Mouse (Mus musculus): ENCODE results near the gene Serpinb1c.
A peak's percentile ranks its signal among the peaks of the same experiment; 100 is the strongest.
"Not testable (repeated sequence)": the region's sequence is repeated elsewhere in the genome, so short reads cannot be mapped to it uniquely, and the experiment has no call there.

The Serpinb1c gene

DNA sequence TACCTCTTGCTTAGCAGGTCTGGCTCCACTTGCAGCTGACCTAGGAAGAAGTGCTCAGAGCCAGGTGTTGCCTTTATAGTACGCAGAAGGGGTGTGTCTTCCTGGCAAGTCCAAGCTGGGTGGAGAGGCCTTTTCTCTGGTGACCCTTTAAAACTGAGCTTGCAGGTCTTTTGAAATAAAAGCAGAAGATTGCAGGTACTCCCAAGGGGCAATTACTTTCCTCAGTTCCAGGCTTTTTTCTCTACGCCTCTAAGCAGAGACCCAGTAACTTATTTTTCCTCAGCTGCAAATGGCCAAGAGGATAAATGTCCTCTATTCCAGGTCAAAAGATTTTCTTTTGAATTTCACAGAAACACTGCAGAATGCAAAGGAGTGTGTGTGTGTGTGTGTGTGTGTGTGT lies at the start of gene Serpinb1c:
Gene Serpinb1c, minus strand, starts transcription at position 101 of the 400 bp plus-strand sequence.
- DNase-seq (ENCODE audit: low read depth in 2 of 2, low spot score in 2 of 2) = no peak

- not testable (repeated sequence) for DNase-seq (ENCODE audit: low read depth in 2 of 2, low spot score in 2 of 2)
Measured at GRCm38 (mm10) chr13:32939191-32939590, 41.2 kb upstream of the Serpinb1c start.

DNA sequence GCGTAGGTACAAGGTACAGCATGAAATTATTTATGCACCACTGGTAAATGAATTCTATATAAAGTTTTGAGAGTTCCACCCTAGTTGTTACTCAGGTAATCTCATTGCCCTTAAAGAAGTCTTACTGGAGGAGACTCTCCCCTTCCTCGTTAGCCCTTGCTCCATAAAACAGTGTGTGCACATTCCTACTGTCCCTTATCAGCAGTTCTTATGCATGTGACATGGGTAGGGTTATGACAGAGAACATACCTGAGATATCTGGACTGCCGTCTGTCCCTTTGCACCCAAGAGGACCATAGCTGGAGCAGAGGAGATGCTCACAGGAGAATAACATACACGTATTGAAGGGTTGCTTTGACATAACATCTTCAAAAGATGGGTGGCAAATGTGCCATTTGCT lies 40.3 kb upstream of the Serpinb1c start:
- not testable (repeated sequence) for DNase-seq (ENCODE audit: low read depth in 2 of 2, low spot score in 2 of 2)

DNA sequence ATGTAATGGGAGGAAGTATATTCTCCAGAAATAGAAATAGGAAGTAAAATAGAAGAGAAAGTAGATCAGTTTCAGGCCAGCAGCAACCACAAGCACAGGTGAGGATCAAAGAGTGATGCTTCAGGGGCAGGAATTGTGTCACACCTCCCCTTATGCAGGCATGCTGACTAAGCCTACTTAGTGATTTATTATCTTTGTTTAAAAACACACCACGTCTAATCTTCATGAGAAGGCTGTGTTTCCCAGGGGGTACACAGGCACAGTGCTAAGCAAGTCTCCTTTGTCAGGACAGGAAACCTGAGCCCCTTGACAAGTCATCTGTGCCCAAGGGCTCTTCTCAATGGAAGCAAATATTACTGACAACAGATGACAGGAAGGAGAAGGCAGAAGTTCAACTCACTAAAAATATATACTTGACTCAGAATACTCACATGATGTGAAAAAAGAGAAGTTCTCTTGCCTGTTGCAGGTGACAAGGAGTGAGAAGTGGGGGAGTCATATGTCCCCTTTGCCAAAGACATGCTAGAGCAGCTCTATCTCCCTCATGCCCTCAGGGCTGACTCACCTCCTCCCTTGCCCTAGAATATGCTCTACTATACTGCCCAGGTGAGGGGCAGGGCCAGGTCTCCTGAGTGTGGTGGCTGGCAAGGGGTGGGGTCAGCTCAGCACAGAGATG lies 36.8 kb upstream of the Serpinb1c start:
- no peak for DNase-seq (ENCODE audit: low read depth in 2 of 2, low spot score in 2 of 2)

DNA sequence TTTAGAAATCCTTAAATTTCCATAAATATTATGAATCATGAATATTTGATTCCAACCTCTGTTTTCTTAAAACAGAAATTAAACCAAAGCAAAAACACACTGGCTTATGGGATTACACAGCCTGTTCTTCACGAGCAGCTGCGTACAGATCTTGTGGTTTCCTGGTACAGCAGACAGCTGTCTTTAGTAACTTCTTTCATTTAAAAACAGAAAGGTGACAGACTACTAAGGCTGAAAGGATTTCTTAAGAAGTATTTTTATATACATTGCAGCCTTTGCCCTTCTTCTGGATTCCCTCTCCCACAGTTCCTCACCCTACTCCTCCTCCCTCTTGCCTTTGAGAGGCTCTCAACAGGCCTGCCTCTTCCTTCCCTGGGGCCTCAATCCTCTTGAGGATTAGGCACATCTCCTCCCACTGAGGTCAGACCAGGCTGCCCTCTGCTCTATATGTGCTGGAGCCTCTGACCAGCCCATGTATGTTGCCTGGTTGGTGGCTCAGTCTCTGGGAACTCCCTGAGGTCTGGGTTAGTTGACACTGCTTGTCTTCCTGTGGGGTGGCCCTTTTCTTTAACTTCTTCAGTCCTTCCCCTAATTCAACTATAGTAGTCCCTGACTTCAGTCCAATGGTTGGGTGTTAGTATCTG lies 31.2 kb upstream of the Serpinb1c start:
- no peak for DNase-seq (ENCODE audit: low read depth in 2 of 2, low spot score in 2 of 2)

DNA sequence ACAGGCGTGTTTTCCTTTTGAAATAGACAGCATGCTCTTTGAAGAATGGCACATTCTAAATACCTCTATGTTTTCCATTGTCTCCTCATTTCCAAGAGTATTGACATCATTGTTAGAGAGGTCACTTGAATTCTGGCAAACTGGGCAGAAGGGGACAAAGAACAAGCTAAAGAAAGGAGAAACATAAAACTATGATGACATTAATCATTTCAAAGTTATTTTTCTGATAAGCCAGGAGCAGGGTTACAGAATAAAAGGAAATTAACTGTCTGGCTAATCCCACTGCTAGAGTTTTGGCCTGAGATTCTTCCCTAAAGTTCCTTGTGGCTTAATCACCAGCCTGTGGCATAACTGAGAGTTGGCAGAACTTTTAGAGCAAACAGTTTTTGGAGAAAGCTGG lies 29.2 kb upstream of the Serpinb1c start:
- DNase-seq (ENCODE audit: low read depth in 2 of 2, low spot score in 2 of 2) = no peak

DNA sequence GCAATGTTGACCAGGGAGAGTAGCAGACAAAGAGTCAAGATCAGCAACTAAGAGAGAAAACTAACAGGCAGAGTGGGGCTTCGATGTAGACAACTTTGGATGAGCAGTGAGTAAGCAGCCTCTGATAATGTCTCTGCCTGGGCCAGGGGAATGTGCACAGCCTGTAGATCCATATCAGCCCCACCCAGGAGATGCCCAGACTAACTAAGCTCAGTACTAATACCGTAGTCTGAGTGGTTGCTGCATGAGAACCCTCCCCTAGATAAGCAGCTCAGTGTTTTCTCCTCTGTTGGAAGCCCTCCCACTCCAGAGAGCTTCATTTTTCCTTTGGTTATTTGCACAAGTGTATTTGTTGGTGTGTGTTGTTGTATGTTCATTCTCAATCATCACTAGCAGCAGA lies 28.6 kb upstream of the Serpinb1c start:
- DNase-seq (ENCODE audit: low read depth in 2 of 2, low spot score in 2 of 2) = no peak

DNA sequence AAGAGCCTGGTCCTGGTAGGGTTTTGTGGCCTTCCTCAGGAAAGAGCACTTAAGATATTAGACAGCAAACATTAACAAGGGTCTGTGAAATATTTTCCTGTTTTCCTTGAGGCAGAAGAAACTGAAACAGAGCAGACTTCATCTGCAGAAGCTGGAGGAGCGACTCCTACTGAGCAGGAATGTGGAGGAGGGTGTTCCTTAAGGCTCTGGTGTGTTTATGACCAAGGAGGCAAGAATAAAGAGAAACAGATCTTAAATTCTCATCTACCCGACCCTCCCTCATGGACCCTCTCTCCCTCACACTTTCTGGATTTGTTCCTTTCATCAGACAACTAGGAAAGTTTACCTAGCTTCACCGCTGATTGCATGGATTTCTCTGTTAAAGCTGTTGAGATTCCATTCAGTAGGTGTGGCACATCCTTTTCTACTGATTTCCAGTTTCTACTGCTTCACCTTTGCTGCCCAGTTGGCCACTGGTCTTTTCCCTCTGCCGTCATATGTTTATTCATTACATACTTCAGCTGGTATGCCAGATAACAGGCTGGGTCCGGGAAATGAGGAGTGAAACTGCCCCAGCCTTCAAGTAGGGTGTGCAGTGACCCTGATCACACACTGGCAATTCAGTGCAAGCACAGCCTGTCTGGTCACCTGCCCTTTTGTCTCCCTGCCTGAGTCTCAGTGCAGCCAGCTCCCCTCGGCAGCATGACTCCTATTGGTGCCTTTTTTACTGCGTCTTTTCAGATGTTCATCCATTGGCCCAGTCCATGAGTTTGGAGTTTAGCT lies 26.8 kb upstream of the Serpinb1c start:
- DNase-seq (ENCODE audit: low read depth in 2 of 2, low spot score in 2 of 2) = no peak

DNA sequence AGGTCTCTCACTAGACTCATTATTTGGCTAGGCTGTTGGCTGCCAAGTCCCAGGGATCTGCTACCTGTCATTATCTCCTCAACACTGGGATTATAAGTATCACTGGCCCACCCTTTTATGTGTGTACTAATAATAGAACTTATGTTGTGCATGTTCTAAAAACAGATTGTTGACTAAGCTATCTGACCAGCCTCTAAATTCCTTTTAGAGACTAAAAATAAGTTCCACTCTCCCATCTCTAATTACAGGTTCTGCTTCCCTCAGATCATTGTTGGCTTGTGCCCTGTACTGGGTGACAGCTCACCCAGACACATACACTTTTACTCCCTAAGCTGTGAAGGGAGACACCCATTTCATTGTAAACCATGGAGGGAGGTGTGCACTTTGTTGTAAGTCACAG lies 24.6 kb upstream of the Serpinb1c start:
- DNase-seq (ENCODE audit: low read depth in 2 of 2, low spot score in 2 of 2) = no peak

- no peak for DNase-seq (ENCODE audit: low read depth in 2 of 2, low spot score in 2 of 2)
Measured at GRCm38 (mm10) chr13:32912770-32913380, 14.9 kb upstream of the Serpinb1c start.

GRCm38 (mm10) chr13:32908182-32908581 lies 10.2 kb upstream of the Serpinb1c start:
- DNase-seq (ENCODE audit: low read depth in 2 of 2, low spot score in 2 of 2) = no peak

GRCm38 (mm10) chr13:32903211-32903873 lies 5.3 kb upstream of the Serpinb1c start:
- peak; percentile 65 to 75 for DNase-seq (ENCODE audit: low read depth in 2 of 2, low spot score in 2 of 2)

- peak; percentile 17 to 42 for DNase-seq (ENCODE audit: low read depth in 2 of 2, low spot score in 2 of 2)
Measured at GRCm38 (mm10) chr13:32902481-32903015, 4.5 kb upstream of the Serpinb1c start.

- DNase-seq (ENCODE audit: low read depth in 2 of 2, low spot score in 2 of 2) = peak in 1 of 2 experiments; percentile 10
Measured at GRCm38 (mm10) chr13:32900639-32901038, 2.6 kb upstream of the Serpinb1c start.

DNA sequence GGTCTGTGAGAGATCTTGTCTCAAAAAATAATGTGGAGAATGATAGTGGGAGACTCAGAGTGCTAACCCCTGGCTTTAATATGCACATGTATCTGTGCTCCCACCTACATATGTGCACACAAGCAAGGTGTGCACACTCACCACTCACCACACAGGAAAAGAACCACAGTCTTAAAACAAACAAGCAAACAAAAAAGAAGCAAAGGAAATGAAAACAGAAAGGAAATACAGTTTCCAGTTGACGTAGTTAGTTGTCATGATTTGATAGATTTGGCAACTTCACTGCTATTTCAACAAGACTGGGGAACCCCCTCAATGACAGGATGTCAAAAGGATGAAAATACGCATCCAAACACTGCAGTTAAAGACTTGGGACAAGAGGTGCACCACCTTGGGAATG lies 1.1 kb upstream of the Serpinb1c start:
- DNase-seq (ENCODE audit: low read depth in 2 of 2, low spot score in 2 of 2) = not testable (repeated sequence)

DNA sequence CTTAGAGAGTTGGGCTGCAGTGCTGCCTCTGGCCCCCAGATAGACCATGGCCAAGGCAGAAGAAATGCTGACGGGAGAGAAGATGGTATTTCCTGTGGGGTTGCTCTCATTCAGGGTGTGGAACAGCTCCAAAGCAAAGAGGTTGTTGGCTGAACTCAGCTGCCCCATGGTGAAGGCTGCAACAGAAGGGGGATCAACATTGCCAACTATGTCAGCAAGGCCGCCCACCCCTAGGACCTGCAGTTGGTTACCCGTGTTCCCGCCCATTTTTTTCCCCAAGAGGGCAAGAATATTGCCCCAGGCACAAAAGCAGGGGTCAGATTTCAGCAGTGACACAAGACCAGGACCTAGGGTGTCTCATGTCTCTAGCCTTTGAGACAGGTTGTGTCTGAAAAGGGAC lies 1.1 kb downstream of the Serpinb1c start:
- no peak for DNase-seq (ENCODE audit: low read depth in 2 of 2, low spot score in 2 of 2)

DNA sequence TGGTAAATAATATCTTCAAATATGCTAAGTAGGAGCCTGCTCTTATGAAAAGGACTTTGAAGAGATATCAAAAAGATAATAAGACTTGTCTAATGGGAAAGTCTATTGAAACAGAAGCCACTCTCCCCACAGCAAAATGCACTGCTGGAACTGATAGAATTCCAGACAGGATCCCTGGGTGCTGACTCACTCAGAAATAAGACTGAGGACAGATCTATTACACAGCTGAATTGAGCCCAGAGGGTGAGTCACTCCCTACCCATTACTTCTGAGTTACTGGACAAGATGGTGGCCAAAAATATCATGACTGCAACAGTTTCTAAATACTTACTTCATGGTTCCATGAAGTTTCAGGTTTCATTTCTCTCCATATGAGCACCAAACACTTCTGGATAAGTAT lies 13.3 kb downstream of the Serpinb1c start:
- no peak for DNase-seq (ENCODE audit: low read depth in 2 of 2, low spot score in 2 of 2)

GRCm38 (mm10) chr13:32873862-32874261 lies 24.1 kb downstream of the Serpinb1c start:
- DNase-seq (ENCODE audit: low read depth in 2 of 2, low spot score in 2 of 2) = no peak

- no peak for DNase-seq (ENCODE audit: low read depth in 2 of 2, low spot score in 2 of 2)
Measured at GRCm38 (mm10) chr13:32868843-32869242, 29.2 kb downstream of the Serpinb1c start.

GRCm38 (mm10) chr13:32868233-32868632 lies 29.8 kb downstream of the Serpinb1c start:
- DNase-seq (ENCODE audit: low read depth in 2 of 2, low spot score in 2 of 2) = not testable (repeated sequence)

DNA sequence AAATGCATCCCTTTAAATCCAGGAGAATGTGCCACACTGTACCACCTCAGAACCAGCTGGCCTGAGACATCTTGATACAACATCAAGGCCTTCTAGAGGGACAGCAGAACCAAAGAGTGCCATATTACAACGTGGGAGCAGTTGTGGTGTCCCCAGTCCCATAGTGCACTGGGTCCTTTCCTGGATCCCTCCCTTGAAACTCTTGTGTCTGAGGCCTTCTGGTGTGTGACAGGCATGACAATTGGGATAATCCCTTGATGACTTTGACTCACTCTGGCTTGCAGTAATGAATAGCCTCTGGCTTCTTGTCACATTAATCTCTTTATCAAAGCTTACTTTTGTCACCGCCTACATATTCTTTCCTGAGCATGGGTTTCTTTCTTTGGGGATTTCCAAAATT lies 31.0 kb downstream of the Serpinb1c start:
- no peak for DNase-seq (ENCODE audit: low read depth in 2 of 2, low spot score in 2 of 2)
